Mouse (Mus musculus) erythroblast, embryonic 14.5 days (primary cell): ENCODE data around the gene Gbp4.

Source experiments
- GATA1 ChIP-seq: IDR thresholded peaks from 2 replicates; pipeline ENCODE4 v1.6.1; 2012; ENCODE audit warnings: low read length, inconsistent platforms, mixed read lengths
- TAL1 ChIP-seq: IDR thresholded peaks from 3 replicates; pipeline ENCODE4 v1.6.1; 2012; ENCODE audit warnings: low read length, inconsistent platforms, mixed read lengths

GRCm38 (mm10) chr5:105181446-105181845, 42.1 kb upstream of the Gbp4 start:
- TF ChIP-seq TAL1 (no peak), GATA1 (no peak)
